Mouse (Mus musculus) thymus, adult 18-20 months (tissue): ENCODE results near the gene Fam172a.

Experiments
- DNase-seq, 2 experiments: peaks; one replicate each; pipeline ENCODE4 v3.0.0; 2022; ENCODE audit warnings: mixed read lengths in 2 of 2

Fam172a gene

GRCm38 (mm10) chr13:78181930-78182558 is 480.2 kb downstream of the Fam172a start:
- no peak for DNase-seq

GRCm38 (mm10) chr13:78183004-78183403 is 481.2 kb downstream of the Fam172a start:
- DNase-seq, result no peak

- no peak for DNase-seq
Observed at GRCm38 (mm10) chr13:78183986-78184385, 482.2 kb downstream of the Fam172a start.

GRCm38 (mm10) chr13:78184786-78185466 is 483.1 kb downstream of the Fam172a start:
- no peak for DNase-seq

- no peak for DNase-seq
Observed at GRCm38 (mm10) chr13:78186340-78186946, 484.6 kb downstream of the Fam172a start.

- DNase-seq, result no peak
Observed at GRCm38 (mm10) chr13:78187833-78188232, 486.0 kb downstream of the Fam172a start.

- DNase-seq, result no peak
Observed at GRCm38 (mm10) chr13:78189586-78189985, 487.8 kb downstream of the Fam172a start.

- DNase-seq, result no peak
Observed at GRCm38 (mm10) chr13:78193211-78193610, 491.4 kb downstream of the Fam172a start.

- no peak for DNase-seq
Observed at GRCm38 (mm10) chr13:78194135-78194849, 492.5 kb downstream of the Fam172a start.

GRCm38 (mm10) chr13:78194850-78195600 is 493.2 kb downstream of the Fam172a start:
- no peak for DNase-seq

GRCm38 (mm10) chr13:78195601-78196115 is 493.8 kb downstream of the Fam172a start:
- DNase-seq, result no peak

GRCm38 (mm10) chr13:78196236-78196796 is 494.5 kb downstream of the Fam172a start:
- no peak for DNase-seq

- no peak for DNase-seq
Observed at GRCm38 (mm10) chr13:78197286-78197818, 495.5 kb downstream of the Fam172a start.

- no peak for DNase-seq
Observed at GRCm38 (mm10) chr13:78197819-78198390, 496.1 kb downstream of the Fam172a start.

GRCm38 (mm10) chr13:78198391-78198870 is 496.6 kb downstream of the Fam172a start:
- no peak for DNase-seq

GRCm38 (mm10) chr13:78198871-78199641 is 497.2 kb downstream of the Fam172a start:
- no peak for DNase-seq

GRCm38 (mm10) chr13:78199642-78200160 is 497.9 kb downstream of the Fam172a start, which contains the start of gene Nr2f1:
Gene Nr2f1, minus strand, starts transcription at chr13:78199757.
- no peak for DNase-seq

GRCm38 (mm10) chr13:78200407-78200806 is 498.6 kb downstream of the Fam172a start:
- no peak for DNase-seq

- no peak for DNase-seq
Observed at GRCm38 (mm10) chr13:78200991-78201870, 499.4 kb downstream of the Fam172a start.
